Mouse (Mus musculus) embryo, embryonic 9.5 days (tissue): Measurements from ENCODE around the gene Acbd6.
A peak's percentile ranks its signal among the peaks of the same experiment; 100 is the strongest.

Source experiments
- DNase-seq: peaks from one replicate; pipeline ENCODE4 v3.0.0-alpha.2; 2017; ENCODE audit errors: extremely low spot score

Acbd6 gene

DNA sequence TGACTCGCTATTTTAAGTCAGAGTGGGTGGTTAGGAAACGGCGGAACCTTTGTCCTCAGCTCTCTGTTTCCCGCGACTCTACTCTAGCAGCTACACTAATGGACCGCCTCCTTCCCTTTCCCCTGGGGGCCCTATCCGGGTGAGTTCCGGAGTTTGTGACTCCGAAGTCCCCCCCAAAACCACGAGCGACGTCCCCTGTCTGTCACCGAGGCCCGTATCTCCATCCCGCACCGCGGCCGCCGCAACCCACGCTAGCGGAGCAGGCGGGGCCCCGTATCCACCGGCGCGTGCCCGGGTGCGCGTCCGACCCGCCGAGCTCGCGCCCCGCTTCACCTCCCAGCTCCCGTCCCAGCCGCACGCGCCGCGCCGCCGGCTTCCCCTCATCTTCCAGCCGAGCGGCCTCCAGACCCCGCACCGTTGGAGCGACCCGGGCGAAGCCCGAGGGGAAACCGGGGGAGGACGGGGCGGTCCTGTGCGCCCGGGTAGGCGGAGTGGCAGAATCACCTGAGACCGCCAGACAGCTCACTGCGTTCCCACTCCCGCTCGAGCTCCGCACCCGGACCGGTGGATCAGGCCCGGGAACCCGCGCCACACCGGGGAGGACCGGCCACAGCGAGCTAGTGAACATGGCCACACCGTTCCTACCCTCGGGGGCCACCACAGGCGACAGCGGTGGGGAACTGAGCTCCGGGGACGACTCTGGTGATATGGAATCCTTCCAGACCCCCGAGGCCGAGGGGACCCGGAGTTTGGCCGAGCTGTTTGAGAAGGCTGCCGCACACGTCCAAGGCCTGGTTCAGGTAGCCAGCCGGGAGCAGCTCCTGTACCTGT lies at the start of gene Acbd6:
TSS of gene Acbd6 (plus strand) at position 109 of the 831 bp plus-strand sequence.
- DNase-seq: peak; percentile 85

DNA sequence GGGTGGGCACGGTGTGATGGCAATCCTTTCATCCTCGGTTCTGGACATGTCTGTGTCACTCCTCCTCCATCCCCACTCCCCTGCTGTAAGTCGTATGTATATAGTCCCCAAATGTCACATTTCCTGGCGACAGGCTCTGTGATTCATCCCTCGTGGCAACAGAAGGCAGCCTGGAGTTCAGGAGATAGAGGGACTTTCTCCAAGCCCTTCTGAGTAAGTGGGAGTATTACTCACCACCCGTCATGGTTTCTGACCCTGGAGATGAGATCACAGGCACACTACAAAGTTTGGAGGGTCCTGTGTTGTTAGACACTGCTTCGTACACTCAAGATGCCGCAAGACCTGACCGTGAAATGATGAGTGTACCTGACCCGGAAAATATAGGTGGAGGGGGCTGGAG lies 47.7 kb upstream of the Acbd6 start:
- DNase-seq: no peak

DNA sequence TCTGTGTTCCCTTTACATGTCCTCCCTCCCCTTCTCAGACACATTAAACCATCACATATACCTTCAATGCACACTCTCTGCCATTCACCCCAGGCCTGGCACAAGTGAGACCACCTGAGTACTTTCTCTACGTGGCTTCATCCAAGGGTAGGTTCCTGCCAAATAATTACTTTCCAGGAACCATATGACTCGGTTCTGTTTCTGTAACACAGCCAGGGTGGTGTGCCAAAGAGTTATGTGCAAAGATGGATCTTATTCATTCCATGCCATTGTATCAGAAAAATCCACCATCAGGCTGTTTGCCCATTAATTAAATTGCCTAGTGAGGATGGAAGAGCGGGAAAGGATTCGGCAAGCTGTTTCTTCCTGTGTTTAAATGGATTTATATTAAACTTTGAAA lies 42.1 kb upstream of the Acbd6 start:
- DNase-seq: no peak

GRCm38 (mm10) chr1:155516594-155516993 lies 41.3 kb upstream of the Acbd6 start:
- peak; percentile 55 for DNase-seq

- no peak for DNase-seq
These were observed 40.9 kb upstream of the Acbd6 start for GRCm38 (mm10) chr1:155517060-155517459.

- no peak for DNase-seq
These were observed 37.6 kb upstream of the Acbd6 start for GRCm38 (mm10) chr1:155520285-155520684.

GRCm38 (mm10) chr1:155522493-155522892 lies 35.4 kb upstream of the Acbd6 start:
- no peak for DNase-seq

DNA sequence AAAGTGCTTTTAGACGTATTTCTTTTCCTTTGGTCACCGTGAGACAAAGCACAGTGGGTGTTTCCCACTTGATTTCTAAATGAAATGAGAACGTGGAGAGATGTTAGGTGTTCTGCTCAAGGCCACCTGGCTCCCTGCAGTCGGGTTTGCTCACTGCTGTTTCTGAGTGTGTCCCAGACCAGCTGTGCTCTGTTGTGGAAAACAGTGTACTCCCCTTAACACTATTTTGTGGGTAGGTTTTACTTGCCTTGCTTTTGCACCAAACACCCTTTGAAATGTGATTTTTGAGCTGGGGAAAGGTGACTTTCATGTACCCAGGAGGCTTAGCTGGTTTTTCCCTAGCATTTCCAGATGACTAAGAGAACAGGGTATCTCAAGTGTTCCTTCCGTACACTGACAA lies 31.7 kb upstream of the Acbd6 start:
- no peak for DNase-seq

GRCm38 (mm10) chr1:155527027-155527786 lies 30.7 kb upstream of the Acbd6 start:
- DNase-seq: peak; percentile 44

GRCm38 (mm10) chr1:155527787-155528158 lies 30.1 kb upstream of the Acbd6 start:
- no peak for DNase-seq

- DNase-seq: no peak
These were observed 29.4 kb upstream of the Acbd6 start for GRCm38 (mm10) chr1:155528405-155529119.

DNA sequence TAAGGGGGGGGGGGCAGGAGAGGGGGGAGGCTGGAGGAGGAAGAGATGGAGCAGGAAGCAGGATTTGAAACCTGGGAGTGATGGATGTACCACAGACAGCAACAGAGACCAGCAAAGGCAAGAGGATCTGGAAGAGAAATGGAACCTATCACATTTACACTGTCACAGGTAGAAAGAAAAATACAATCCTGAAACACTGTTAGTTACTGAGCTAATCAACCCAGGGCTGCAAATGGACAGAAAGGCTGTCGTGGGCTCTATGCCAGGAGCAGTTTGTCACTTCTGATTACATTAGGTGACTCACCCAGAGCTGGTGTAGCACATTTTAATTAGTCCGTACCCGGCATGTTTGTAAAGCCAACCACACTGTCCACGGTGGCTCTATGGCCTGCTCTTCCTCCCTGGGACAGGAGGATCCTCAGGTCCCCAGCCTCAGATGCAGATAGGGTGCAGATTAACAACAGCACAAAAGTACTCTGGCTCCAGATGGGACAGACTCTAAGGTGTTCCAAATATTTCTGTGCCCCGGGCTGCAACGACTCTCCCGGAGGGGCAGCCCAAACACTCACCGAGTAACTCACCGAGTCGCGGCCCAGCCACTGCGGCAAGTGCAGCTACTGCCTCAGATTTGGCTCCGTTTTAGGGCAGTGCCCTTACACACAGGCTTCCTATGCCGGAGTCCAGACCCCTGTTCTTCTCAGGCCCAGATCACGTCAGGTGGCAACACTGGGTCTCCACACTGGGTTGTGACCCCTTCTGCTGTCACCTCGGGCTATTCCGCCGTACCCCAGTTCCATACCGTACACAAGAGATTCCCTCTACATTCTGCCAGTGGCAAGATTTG lies 28.6 kb upstream of the Acbd6 start:
- DNase-seq: no peak

DNA sequence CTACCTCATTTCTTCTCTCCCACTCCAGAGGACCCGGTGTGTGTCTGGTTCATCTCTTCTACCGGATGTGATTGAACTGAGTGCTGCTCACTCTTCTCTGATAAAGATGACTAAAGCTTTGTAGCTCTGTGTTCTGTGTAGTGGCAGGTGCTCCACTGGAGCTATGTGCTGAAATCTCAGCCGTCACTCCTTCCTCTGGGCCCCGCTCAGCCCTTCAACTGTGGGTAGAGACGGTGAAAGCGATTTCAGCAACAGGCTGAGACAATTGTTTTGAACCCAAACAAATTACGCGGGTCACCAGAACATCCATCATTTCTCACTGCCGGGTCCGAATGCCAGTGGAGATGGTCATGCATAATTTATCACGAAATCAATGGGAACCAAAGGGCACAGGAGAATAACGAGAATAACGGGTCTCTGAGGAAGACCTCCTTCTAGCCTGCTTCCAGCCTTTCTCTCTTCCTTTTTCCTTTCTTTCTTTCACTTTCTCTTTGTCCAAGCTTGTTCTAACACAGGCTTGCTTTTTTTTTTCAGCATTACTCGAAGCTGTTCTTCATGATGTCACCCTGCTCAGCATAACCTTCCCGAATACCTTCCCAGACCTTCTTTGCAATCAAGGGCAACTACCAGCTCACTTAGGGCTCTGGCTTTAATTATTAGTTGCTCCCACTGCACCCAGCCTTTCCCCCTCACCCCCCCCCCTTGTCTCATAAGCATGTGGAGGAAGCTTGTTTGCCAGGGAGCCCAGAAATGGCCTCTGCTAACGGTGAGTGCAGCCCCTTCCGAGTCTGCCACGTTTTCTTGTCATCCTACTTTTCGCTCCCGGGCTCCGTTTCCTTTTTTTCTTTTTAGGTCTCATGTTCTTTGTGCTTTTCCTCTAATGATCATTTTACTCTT lies 27.1 kb upstream of the Acbd6 start:
- DNase-seq: no peak

DNA sequence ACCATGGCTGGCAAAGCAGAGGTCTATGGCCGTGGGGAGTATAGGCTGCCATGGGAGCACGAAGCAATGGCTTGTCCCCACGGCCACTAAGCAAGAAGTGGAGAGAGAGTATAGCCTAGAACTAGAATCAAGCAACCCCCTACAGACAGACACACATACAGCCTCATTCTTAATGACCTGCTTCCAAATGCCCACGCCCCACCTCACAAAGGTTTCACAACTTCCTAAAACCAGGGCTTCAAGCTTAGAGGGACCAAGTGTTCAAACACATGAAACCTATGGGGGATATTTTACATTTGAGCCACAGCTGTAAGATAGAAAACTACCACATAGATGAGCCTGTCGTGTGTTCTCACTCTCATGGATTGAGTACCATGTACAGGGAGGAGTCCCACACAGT lies 25.5 kb upstream of the Acbd6 start:
- DNase-seq: no peak

- no peak for DNase-seq
These were observed 24.9 kb upstream of the Acbd6 start for GRCm38 (mm10) chr1:155532833-155533688.

GRCm38 (mm10) chr1:155533689-155533965 lies 24.3 kb upstream of the Acbd6 start:
- no peak for DNase-seq

GRCm38 (mm10) chr1:155537005-155537642 lies 20.8 kb upstream of the Acbd6 start:
- peak; percentile 69 for DNase-seq

GRCm38 (mm10) chr1:155538006-155538405 lies 19.9 kb upstream of the Acbd6 start:
- no peak for DNase-seq

GRCm38 (mm10) chr1:155557642-155558011 lies 293 bp upstream of the Acbd6 start:
- DNase-seq: no peak
